Comparison of ENCODE assay signal across 8 mouse cellular contexts in the genomic region with DNA sequence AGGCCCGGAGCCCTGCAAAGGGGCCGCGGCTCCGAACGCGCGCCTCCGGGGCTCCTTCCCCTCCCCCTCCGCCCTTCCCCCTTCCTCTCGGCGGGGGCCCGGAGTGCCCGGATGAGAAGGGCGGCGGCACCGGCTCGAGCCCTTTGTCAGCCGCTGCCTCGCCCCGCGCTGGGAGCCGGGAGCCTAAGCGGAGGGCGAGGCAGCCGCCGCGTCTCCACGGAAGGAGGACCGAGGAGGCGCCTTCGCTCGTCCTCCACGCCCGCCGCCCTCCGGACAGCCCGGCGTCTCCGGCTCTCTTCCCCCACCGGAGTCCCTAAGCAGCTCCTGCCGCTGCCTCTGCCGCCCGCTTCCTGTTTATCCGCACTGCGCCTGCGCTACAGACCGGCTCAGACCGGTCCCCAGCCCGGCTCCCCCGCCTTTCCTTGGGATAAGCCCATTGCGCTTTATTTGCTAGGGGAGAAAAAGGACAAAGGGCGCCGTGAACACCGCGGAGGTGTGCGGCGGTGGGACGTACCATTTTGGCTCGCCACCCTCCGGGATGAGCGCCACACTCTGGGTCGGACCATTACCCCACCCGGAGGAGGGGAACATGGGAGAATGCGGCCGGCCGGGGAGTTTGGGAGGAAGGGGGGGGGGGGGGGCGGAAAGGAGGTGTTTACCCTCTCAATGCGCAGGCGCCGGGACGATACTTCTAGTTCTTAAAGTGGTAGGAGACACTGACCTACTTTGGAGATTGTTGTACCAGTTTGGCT. TPM values are rescaled to one million over a fixed set of nuclear protein-coding genes. Genes with fewer than 3 reads are reported as not detected.
DNase-seq lines count a peak whose midpoint lies in the region; ATAC-seq and TF ChIP-seq lines count a peak whose summit lies in the region.

TSS of gene Mgea5 (minus strand) at position 657 of the 752 bp plus-strand sequence.

- peak; percentile 90 for TF ChIP-seq POLR2A in testis, adult 2 months (IDR thresholded peaks at IDR 0.05; ENCODE audit: control insufficient read depth, low read depth, low read length)

- no peaks in the 10 kb centered on the region for H3K9me3 ChIP-seq in E14TG2a.4 (ENCODE audit: low read length)
- H3K9me3 ChIP-seq in forebrain, embryonic 12.5 days, result no peaks in the 10 kb centered on the region
- H3K9me3 ChIP-seq in heart, postnatal 0 days (replicated peaks; ENCODE audit: control insufficient read depth, low read length), result no peaks in the 10 kb centered on the region
- H3K9me3 ChIP-seq in liver, embryonic 16.5 days (replicated peaks; ENCODE audit: control insufficient read depth, low read length), result no peaks in the 10 kb centered on the region
- no peaks in the 10 kb centered on the region for H3K9me3 ChIP-seq in neural tube, embryonic 13.5 days

- H3K4me2 ChIP-seq in forebrain, embryonic 12.5 days, result peak within 1 kb of the TSS; percentile 65
- peak within 1 kb of the TSS; percentile 76 for H3K4me2 ChIP-seq in heart, postnatal 0 days (ENCODE audit: low read depth, low read length)
- peak within 1 kb of the TSS; percentile 89 for H3K4me2 ChIP-seq in liver, embryonic 16.5 days (ENCODE audit: low read depth, low read length)
- H3K4me2 ChIP-seq in neural tube, embryonic 13.5 days, result peak within 1 kb of the TSS; percentile 64

- no peaks in the 10 kb centered on the region for H3K27me3 ChIP-seq in E14TG2a.4 (ENCODE audit: insufficient read depth, low read length)
- H3K27me3 ChIP-seq in forebrain, embryonic 12.5 days, result no peaks in the 10 kb centered on the region
- no peaks in the 10 kb centered on the region for H3K27me3 ChIP-seq in heart, postnatal 0 days (ENCODE audit: control insufficient read depth, insufficient read depth, low read length)
- H3K27me3 ChIP-seq in liver, embryonic 16.5 days (ENCODE audit: control insufficient read depth, insufficient read depth, low read depth, low read length), result no peaks in the 10 kb centered on the region
- H3K27me3 ChIP-seq in neural tube, embryonic 13.5 days, result no peaks in the 10 kb centered on the region
- no peaks in the 10 kb centered on the region for H3K27me3 ChIP-seq in testis, adult 2 months (ENCODE audit: control insufficient read depth, insufficient read depth, low read length)

- H3K36me3 ChIP-seq in E14TG2a.4 (ENCODE audit: insufficient read depth, low read length), result peaks cover 33% of the 10 kb centered on the region
- H3K36me3 ChIP-seq in forebrain, embryonic 12.5 days (replicated peaks), result peaks cover 27% of the 10 kb centered on the region
- H3K36me3 ChIP-seq in heart, postnatal 0 days (replicated peaks; ENCODE audit: control insufficient read depth, insufficient read depth, low read length), result peaks cover 16% of the 10 kb centered on the region
- peaks cover 14% of the 10 kb centered on the region for H3K36me3 ChIP-seq in liver, embryonic 16.5 days (ENCODE audit: control insufficient read depth, insufficient read depth)
- H3K36me3 ChIP-seq in neural tube, embryonic 13.5 days, result peaks cover 19% of the 10 kb centered on the region
- peaks cover 2% of the 10 kb centered on the region; the same call in 1 of the 2 replicates for H3K36me3 ChIP-seq in testis, adult 2 months (ENCODE audit: control insufficient read depth, insufficient read depth, low read length)

- DNase-seq in c-Kit-positive CD71-positive TER-119-positive erythroid progenitor cells, embryonic 14.5 days (ENCODE audit: low spot score), result peak; percentile 96
- peak; percentile 99 for DNase-seq in heart, postnatal 0 days (ENCODE audit: low spot score)
- DNase-seq in kidney, postnatal 4 days, result peak; percentile 97 to 99

- under 1% methylated on average over 64 of the region's 71 CpGs for WGBS in forebrain, embryonic 12.5 days
- WGBS in heart, postnatal 0 days, result under 1% methylated on average over 49 of the region's 71 CpGs
- WGBS in liver, embryonic 16.5 days (ENCODE audit: insufficient replicate concordance), result under 1% methylated on average over 66 of the region's 71 CpGs
- WGBS in neural tube, embryonic 13.5 days, result under 1% methylated on average over 58 of the region's 71 CpGs

- peak within 1 kb of the TSS; percentile 99 for H3K9ac ChIP-seq in forebrain, embryonic 12.5 days
- peak within 1 kb of the TSS; percentile 96 for H3K9ac ChIP-seq in heart, postnatal 0 days (replicated peaks; ENCODE audit: low read depth, low read length)
- H3K9ac ChIP-seq in liver, embryonic 16.5 days (ENCODE audit: low read depth, low read length), result peak within 1 kb of the TSS; percentile 93
- H3K9ac ChIP-seq in neural tube, embryonic 13.5 days, result peak within 1 kb of the TSS; percentile 99

- H3K4me3 ChIP-seq in E14TG2a.4 (replicated peaks; ENCODE audit: low read length), result peak within 1 kb of the TSS; percentile 98
- H3K4me3 ChIP-seq in forebrain, embryonic 12.5 days (replicated peaks), result peak within 1 kb of the TSS; percentile 100
- H3K4me3 ChIP-seq in heart, postnatal 0 days (ENCODE audit: low read depth, low read length), result peak within 1 kb of the TSS; percentile 89
- H3K4me3 ChIP-seq in liver, embryonic 16.5 days (ENCODE audit: low read depth, low read length), result peak within 1 kb of the TSS; percentile 86
- H3K4me3 ChIP-seq in neural tube, embryonic 13.5 days, result peak within 1 kb of the TSS; percentile 100
- H3K4me3 ChIP-seq in testis, adult 2 months (ENCODE audit: control insufficient read depth, low read depth, low read length), result peak within 1 kb of the TSS; percentile 82

- peak; percentile 97 for ATAC-seq in forebrain, embryonic 12.5 days (ENCODE audit: low FRiP score)
- peak; percentile 96 for ATAC-seq in heart, postnatal 0 days (ENCODE audit: insufficient read depth, low read depth)
- peak; percentile 96 for ATAC-seq in liver, embryonic 16.5 days (ENCODE audit: low read depth)
- ATAC-seq in neural tube, embryonic 13.5 days (ENCODE audit: low read depth), result peak; percentile 98

- H3K27ac ChIP-seq in forebrain, embryonic 12.5 days, result peak within 1 kb of the TSS; percentile 98
- H3K27ac ChIP-seq in heart, postnatal 0 days (ENCODE audit: low read depth), result peak within 1 kb of the TSS; percentile 97
- H3K27ac ChIP-seq in liver, embryonic 16.5 days (ENCODE audit: low read length), result peak within 1 kb of the TSS; percentile 98
- H3K27ac ChIP-seq in neural tube, embryonic 13.5 days (replicated peaks), result peak within 1 kb of the TSS; percentile 99
- H3K27ac ChIP-seq in testis, adult 2 months (ENCODE audit: control insufficient read depth, insufficient read depth, low read depth, low read length), result peak within 1 kb of the TSS; percentile 97

- TF ChIP-seq CTCF in E14TG2a.4 (conservative IDR thresholded peaks at IDR 0.05; ENCODE audit: low read length), result no peak
- 0 out of 2 replicates have a peak, but pooled peaks have one; percentile 13 for TF ChIP-seq CTCF in heart, postnatal 0 days (IDR thresholded peaks at IDR 0.05; ENCODE audit: low read depth)
- TF ChIP-seq CTCF in testis, adult 2 months (IDR thresholded peaks at IDR 0.05; ENCODE audit: control insufficient read depth, insufficient read depth, insufficient replicate concordance, low read depth, low read length), result no peak

- H3K4me1 ChIP-seq in E14TG2a.4 (replicated peaks; ENCODE audit: low read depth, low read length), result peaks cover 62% of the 10 kb centered on the region
- H3K4me1 ChIP-seq in forebrain, embryonic 12.5 days, result peaks cover 31% of the 10 kb centered on the region
- H3K4me1 ChIP-seq in heart, postnatal 0 days (ENCODE audit: control insufficient read depth, insufficient read depth), result peaks cover 19% of the 10 kb centered on the region; the same call in 1 of the 2 replicates
- H3K4me1 ChIP-seq in liver, embryonic 16.5 days (ENCODE audit: control insufficient read depth, low read depth, low read length), result peaks cover 29% of the 10 kb centered on the region
- H3K4me1 ChIP-seq in neural tube, embryonic 13.5 days (replicated peaks), result peaks cover 39% of the 10 kb centered on the region
- peaks cover 5% of the 10 kb centered on the region for H3K4me1 ChIP-seq in testis, adult 2 months (ENCODE audit: control insufficient read depth, insufficient read depth, low read length)

- no peak; the same call in 1 of the 2 replicates for TF ChIP-seq EP300 in heart, postnatal 0 days (IDR thresholded peaks at IDR 0.05; ENCODE audit: low read depth)

RNA-seq across cellular contexts. Expression of gene Mgea5, which starts in this region (rescaled TPM):
- polyA plus RNA-seq in forebrain, embryonic 12.5 days (2016; fragmentation: Nextera tagmentation; extraction: Ambion mirVana), result 94.7 and 105 TPM in 2 replicates
- total RNA-seq in heart, postnatal 0 days (2014; rRNA removed; ENCODE audit: low replicate concordance), result 75.8 and 84.5 TPM in 2 replicates
- polyA plus RNA-seq in heart, postnatal 0 days (2015; fragmentation: Nextera tagmentation; extraction: Ambion mirVana), result 19.9 and 21.1 TPM in 2 replicates
- polyA plus RNA-seq in liver, embryonic 16.5 days (2015; fragmentation: Nextera tagmentation; extraction: Ambion mirVana), result 15.6 and 16.3 TPM in 2 replicates
- polyA plus RNA-seq in neural tube, embryonic 13.5 days (2015; fragmentation: Nextera tagmentation; extraction: Ambion mirVana), result 79.4 and 81.4 TPM in 2 replicates
- 52.2 and 56.7 TPM in 2 replicates for polyA plus RNA-seq in testis, adult 2 months (2012; rRNA removed)

Comparison
In these comparisons a context has a peak if more than half of its experiments do, and no peak if none do; other contexts are left out.
1. Peak in every context shown above with its lines: DNase-seq, ATAC-seq, H3K4me3 ChIP-seq and H3K27ac ChIP-seq.